8 mouse cellular contexts compared by ENCODE assay signal in genomic region chr12:83922724-83923485, GRCm38 (mm10). TPM values are rescaled to one million over a fixed set of nuclear protein-coding genes. Genes with fewer than 3 reads are reported as not detected.
DNase-seq lines count a peak whose midpoint lies in the region; ATAC-seq and TF ChIP-seq lines count a peak whose summit lies in the region.

No protein-coding gene starts in this region.

- peak overlapping the region; percentile 68 for H3K4me3 ChIP-seq in embryonic fibroblast, embryonic 13.5 days (ENCODE audit: insufficient read depth, low read length)
- peak overlapping the region; percentile 95 for H3K4me3 ChIP-seq in neural tube, embryonic 13.5 days

- peaks cover 3% of the 10 kb centered on the region; the same call in 1 of the 2 replicates for H3K4me1 ChIP-seq in embryonic fibroblast, embryonic 13.5 days (ENCODE audit: control insufficient read depth, insufficient read depth, low read length)
- peaks cover 27% of the 10 kb centered on the region for H3K4me1 ChIP-seq in neural tube, embryonic 13.5 days (replicated peaks)

- no peak for TF ChIP-seq POLR2A in embryonic fibroblast, embryonic 13.5 days (IDR thresholded peaks at IDR 0.05; ENCODE audit: low read depth, low read length)

- ATAC-seq in neural tube, embryonic 13.5 days (ENCODE audit: low read depth), result no peak

- peak overlapping the region; percentile 59 for H3K27ac ChIP-seq in embryonic fibroblast, embryonic 13.5 days (ENCODE audit: insufficient read depth, low read length)
- peak overlapping the region; percentile 64; the same call in 1 of the 2 replicates for H3K27ac ChIP-seq in neural tube, embryonic 13.5 days (replicated peaks)

- no peaks in the 10 kb centered on the region for H3K9me3 ChIP-seq in neural tube, embryonic 13.5 days

- DNase-seq in kidney, adult 11 months, result peak; percentile 49
- no peak for DNase-seq in kidney, postnatal 10 days
- peak; percentile 38 for DNase-seq in kidney, postnatal 14 days
- DNase-seq in ovary, postnatal 10 days (ENCODE audit: low spot score), result no peak
- DNase-seq in cerebellum, postnatal 14 days, result no peak
- DNase-seq in frontal cortex, postnatal 10 days (ENCODE audit: low spot score in 2 of 2), result no peak

- H3K4me2 ChIP-seq in neural tube, embryonic 13.5 days, result peak overlapping the region; percentile 57

- no peaks in the 10 kb centered on the region for H3K27me3 ChIP-seq in neural tube, embryonic 13.5 days

- H3K9ac ChIP-seq in neural tube, embryonic 13.5 days, result peak overlapping the region; percentile 61

- WGBS in neural tube, embryonic 13.5 days, result 38% methylated on average over 8 of the region's 8 CpGs

- no peaks in the 10 kb centered on the region for H3K36me3 ChIP-seq in neural tube, embryonic 13.5 days

- no peak for TF ChIP-seq CTCF in embryonic fibroblast, embryonic 13.5 days (IDR thresholded peaks at IDR 0.05; ENCODE audit: borderline replicate concordance, insufficient read depth, low read length)

RNA-seq across cellular contexts. Expression of gene Numb, which starts 1.2 kb away (rescaled TPM):
- polyA plus RNA-seq in embryonic fibroblast, embryonic 13.5 days (2011; ENCODE audit: insufficient read length, low read depth, missing spikeins), result 23.6 and 26.7 TPM in 2 replicates
- polyA plus RNA-seq in neural tube, embryonic 13.5 days (2015; fragmentation: Nextera tagmentation; extraction: Ambion mirVana), result 21.6 and 25.7 TPM in 2 replicates

RNA-seq across cellular contexts. Expression of gene Riox1, which starts 27.5 kb away (rescaled TPM):
- polyA plus RNA-seq in embryonic fibroblast, embryonic 13.5 days (2011; ENCODE audit: insufficient read length, low read depth, missing spikeins), result 6.5 and 6.7 TPM in 2 replicates
- polyA plus RNA-seq in neural tube, embryonic 13.5 days (2015; fragmentation: Nextera tagmentation; extraction: Ambion mirVana), result 11.2 and 12.4 TPM in 2 replicates

Comparison
In these comparisons a context has a peak if more than half of its experiments do, and no peak if none do; other contexts are left out.
1. DNase-seq: peak in kidney, adult 11 months (single experiment) and kidney, postnatal 14 days (single experiment); none in kidney, postnatal 10 days (single experiment), ovary, postnatal 10 days (single experiment), cerebellum, postnatal 14 days (0 of 2) and frontal cortex, postnatal 10 days (0 of 2).